Mouse (Mus musculus): ENCODE results near the gene Rasal2.

GRCm38 (mm10) chr1:157183043-157183442, 229.4 kb downstream of the Rasal2 start:
- TF ChIP-seq FLI1 (IDR thresholded peaks at IDR 0.05; ENCODE audit: low read length), result no peak
- TF ChIP-seq GATA1 (IDR thresholded peaks at IDR 0.05; ENCODE audit: borderline replicate concordance, low read length), result no peak

Measured in megakaryocyte, embryonic 14.5 days (primary cell).